Mouse (Mus musculus) thymus, adult 2 months (tissue): ENCODE measurements around the gene Preb. TPM values are rescaled to one million over a fixed set of nuclear protein-coding genes. Genes with fewer than 3 reads are reported as not detected.

Source experiments
- DNase-seq: peaks from one replicate; pipeline ENCODE4 v3.0.0; 2021
- H3K27ac ChIP-seq: fragments of 200-500 bp; 2 replicates; pipeline ENCODE4 v1.5.1; 2012; ENCODE audit warnings: low read length, control low read depth; ENCODE audit not compliant: control insufficient read depth, insufficient read depth
- H3K27me3 ChIP-seq: fragments of 200-500 bp; 2 replicates; pipeline ENCODE4 v1.6.1; 2012; ENCODE audit warnings: mild to moderate bottlenecking, low read length, moderate library complexity, mixed read lengths; ENCODE audit not compliant: control insufficient read depth, insufficient read depth
- H3K36me3 ChIP-seq: fragments of 200-500 bp; 2 replicates; pipeline ENCODE4 v1.6.1; 2012; ENCODE audit warnings: mild to moderate bottlenecking, low read length, moderate library complexity; ENCODE audit not compliant: control insufficient read depth, insufficient read depth
- H3K4me1 ChIP-seq: fragments of 200-500 bp; replicated peaks from 2 replicates; pipeline ENCODE4 v1.6.1; 2012; ENCODE audit warnings: low read length; ENCODE audit not compliant: control insufficient read depth, insufficient read depth
- H3K4me3 ChIP-seq: fragments of 200-500 bp; 2 replicates; pipeline ENCODE4 v1.5.1; 2012; ENCODE audit warnings: mild to moderate bottlenecking, low read length, control low read depth, moderate library complexity; ENCODE audit not compliant: control insufficient read depth, insufficient read depth
- CTCF ChIP-seq: fragments of 200-500 bp; IDR thresholded peaks from 2 replicates; pipeline ENCODE4 v1.5.1; 2012; ENCODE audit warnings: mild to moderate bottlenecking, control low read depth, low read length, moderate library complexity, borderline replicate concordance; ENCODE audit not compliant: control insufficient read depth, poor library complexity, insufficient read depth; ENCODE audit errors: extremely low read depth
- POLR2A ChIP-seq: fragments of 200-500 bp; IDR thresholded peaks from 2 replicates; pipeline ENCODE4 v1.6.1; 2012; ENCODE audit warnings: mild to moderate bottlenecking, low read length, control low read depth, moderate library complexity; ENCODE audit not compliant: control insufficient read depth, poor library complexity, insufficient read depth; ENCODE audit errors: extremely low read depth
- WGBS: fragments of 180-500 bp; shearing (Covaris S2); methylation state at CpG from one replicate; pipeline ENCODE4 v1.1.7; 2018; 5-methylcytosine and 5-hydroxymethylcytosine counted together
- polyA plus RNA-seq: library from polyadenylated mRNA; depleted of rRNA; stranded (reverse); fragments of >200 nt; gene quantifications from 2 replicates; pipeline ENCODE4 v1.2.3, GENCODE M21; 2012

Preb gene
- polyA plus RNA-seq, 1 experiment = 419 TPM

DNA sequence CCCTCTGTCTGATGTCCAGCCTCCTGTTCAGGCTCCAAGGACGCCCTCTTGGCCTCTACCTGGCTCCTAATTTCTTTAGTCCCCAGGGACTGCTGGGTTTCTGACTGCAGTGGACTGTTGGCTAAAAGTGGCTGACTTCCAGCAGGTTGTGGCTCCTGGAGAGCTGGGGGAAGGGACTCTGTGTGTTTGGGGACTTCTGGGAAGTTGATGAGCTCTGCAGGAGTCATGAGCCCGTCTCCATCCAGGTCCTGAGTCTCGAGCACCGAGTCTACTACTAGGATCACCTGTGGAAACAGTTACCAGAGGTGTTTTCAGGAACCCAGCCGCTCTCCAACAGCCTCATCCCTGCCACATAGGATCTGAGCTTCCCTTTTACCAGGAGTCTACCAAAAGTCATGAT, 26.5 kb downstream of the Preb start:
- Histone ChIP-seq H3K4me1 (no peaks in the 10 kb centered on the region), H3K27me3 (no peaks in the 10 kb centered on the region), H3K27ac (no peak overlapping the region), H3K4me3 (no peak overlapping the region), H3K36me3 (no peaks in the 10 kb centered on the region)
- WGBS = 86% methylated on average over 5 of the region's 5 CpGs
- TF ChIP-seq POLR2A = no peak
- TF ChIP-seq CTCF = no peak
- no peak for DNase-seq

DNA sequence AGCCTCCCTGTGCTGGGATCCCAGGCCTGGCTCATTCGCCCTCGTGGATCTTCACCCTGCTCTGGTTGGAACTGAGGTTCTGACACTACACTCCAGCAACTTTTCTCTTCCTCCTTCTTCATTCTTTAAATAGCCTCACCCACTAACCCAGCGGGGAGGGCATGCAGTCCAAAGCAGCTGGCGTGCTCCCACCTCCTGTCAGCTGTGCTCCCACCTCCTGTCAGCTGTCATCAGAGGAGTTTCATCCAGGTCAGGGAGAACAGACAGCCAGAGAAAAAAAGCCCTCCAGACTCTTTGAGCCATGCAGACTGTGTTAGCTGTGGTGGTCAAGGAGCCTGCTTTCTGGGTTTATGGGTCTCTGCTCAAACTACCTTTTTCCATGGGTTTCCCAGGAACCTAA, 28.8 kb downstream of the Preb start:
- no peaks in the 10 kb centered on the region for H3K4me1 ChIP-seq
- H3K27ac ChIP-seq = no peak overlapping the region
- TF ChIP-seq CTCF (no peak), POLR2A (no peak)
- 81% methylated on average over 4 of the region's 4 CpGs for WGBS
- no peak for DNase-seq
- H3K36me3 ChIP-seq = no peaks in the 10 kb centered on the region
- no peak overlapping the region for H3K4me3 ChIP-seq
- no peaks in the 10 kb centered on the region for H3K27me3 ChIP-seq

DNA sequence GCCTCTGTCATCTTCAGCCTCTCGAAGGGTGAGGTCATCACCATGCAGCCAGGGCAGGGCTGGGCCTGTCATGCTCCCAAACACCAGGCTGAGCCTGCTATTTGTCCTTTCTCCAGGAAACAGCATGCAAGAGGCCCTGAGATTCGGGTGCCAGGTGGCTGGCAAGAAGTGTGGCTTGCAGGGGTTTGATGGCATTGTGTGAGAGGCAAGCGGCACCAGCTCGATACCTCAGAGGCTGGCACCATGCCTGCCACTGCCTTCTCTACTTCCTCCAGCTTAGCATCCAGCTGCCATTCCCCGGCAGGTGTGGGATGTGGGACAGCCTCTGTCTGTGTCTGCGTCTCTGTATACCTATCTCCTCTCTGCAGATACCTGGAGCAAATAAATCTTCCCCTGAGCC, 29.3 kb downstream of the Preb start:
- TF ChIP-seq POLR2A (no peak), CTCF (no peak)
- Histone ChIP-seq H3K36me3 (no peaks in the 10 kb centered on the region), H3K27ac (no peak overlapping the region), H3K4me3 (no peak overlapping the region), H3K4me1 (no peaks in the 10 kb centered on the region), H3K27me3 (no peaks in the 10 kb centered on the region)
- 79% methylated on average over 6 of the region's 6 CpGs for WGBS
- no peak for DNase-seq

DNA sequence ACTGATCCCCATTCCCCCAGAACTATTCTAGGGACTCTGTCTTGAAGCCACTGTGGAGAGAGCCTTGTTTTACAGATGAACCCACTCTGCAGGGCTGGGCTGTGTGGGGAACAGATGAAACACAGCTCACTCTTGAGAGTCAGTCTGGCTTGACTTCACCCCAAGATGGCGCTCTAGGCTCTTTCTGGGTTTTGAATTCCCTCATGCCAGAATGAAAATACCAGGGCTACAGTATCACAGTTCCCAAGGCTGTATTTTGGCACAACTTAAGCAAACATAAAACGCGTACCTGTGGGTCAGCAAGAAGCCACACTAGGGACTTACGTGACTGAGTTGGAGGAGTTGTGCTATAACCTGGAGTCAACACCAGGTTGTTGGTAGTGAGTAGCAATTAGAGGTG, 30.0 kb downstream of the Preb start:
- H3K4me1 ChIP-seq = no peaks in the 10 kb centered on the region
- H3K4me3 ChIP-seq = no peak overlapping the region
- H3K27ac ChIP-seq = no peak overlapping the region
- H3K36me3 ChIP-seq = no peaks in the 10 kb centered on the region
- TF ChIP-seq POLR2A (no peak), CTCF (no peak)
- no peaks in the 10 kb centered on the region for H3K27me3 ChIP-seq
- peak; percentile 64 for DNase-seq
- WGBS = 75% methylated on average over 4 of the region's 4 CpGs

DNA sequence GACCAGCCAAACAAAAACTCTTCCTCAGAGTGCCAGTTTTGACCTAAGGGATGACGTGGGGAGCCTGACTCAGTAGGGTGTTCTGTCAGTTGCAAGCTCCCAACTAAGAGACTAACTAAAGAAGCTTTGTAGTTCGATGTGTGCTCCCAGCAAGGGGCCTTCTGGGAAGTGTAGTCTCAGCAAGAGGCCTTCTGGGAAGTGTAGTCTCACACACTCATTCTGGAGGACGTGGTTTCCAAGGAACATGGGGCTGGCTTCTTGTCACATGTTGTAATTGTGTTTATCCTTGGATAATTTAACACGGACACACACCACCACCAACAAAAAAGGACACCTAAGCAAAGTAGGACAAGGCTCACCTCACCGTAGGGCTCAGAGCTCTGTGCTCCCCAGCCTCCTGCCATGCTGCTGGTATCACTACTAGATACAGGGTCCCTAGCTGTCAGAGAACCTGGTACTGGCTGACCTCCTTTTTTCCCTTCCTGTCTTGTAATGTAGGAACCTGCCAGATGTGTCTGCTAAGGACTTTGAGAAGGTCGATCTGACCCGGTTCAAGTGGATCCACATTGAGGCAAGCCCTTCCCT, 32.1 kb downstream of the Preb start:
- Histone ChIP-seq H3K27me3 (no peaks in the 10 kb centered on the region), H3K27ac (no peak overlapping the region), H3K36me3 (no peaks in the 10 kb centered on the region), H3K4me3 (no peak overlapping the region), H3K4me1 (no peaks in the 10 kb centered on the region)
- no peak for DNase-seq
- 66% methylated on average over 7 of the region's 7 CpGs for WGBS
- TF ChIP-seq POLR2A (no peak), CTCF (no peak)

DNA sequence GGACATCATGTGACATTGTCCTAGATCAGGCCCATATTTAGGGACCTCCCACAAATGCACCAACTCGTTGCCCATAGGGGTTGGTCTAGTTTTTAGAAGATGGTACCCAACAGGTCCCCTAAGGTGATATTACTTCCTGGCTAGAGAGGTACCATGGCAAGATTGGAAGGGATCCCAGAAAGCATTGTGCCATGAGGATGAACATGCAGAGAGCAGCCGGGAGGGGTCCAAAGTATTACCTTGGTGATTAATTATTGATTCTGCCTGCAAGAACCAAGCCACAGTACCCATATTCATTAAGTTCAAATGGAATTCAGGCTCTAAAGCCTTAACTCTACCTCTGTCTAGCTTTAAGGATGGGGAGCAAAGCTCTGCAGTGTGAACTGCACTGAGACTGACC, 34.1 kb downstream of the Preb start:
- no peaks in the 10 kb centered on the region for H3K27me3 ChIP-seq
- H3K36me3 ChIP-seq = no peaks in the 10 kb centered on the region
- TF ChIP-seq CTCF = no peak
- TF ChIP-seq POLR2A = no peak
- no peak overlapping the region for H3K4me3 ChIP-seq
- WGBS = 84% methylated on average over 2 of the region's 2 CpGs
- no peak for DNase-seq
- H3K4me1 ChIP-seq = peaks cover 10% of the 10 kb centered on the region
- no peak overlapping the region for H3K27ac ChIP-seq

DNA sequence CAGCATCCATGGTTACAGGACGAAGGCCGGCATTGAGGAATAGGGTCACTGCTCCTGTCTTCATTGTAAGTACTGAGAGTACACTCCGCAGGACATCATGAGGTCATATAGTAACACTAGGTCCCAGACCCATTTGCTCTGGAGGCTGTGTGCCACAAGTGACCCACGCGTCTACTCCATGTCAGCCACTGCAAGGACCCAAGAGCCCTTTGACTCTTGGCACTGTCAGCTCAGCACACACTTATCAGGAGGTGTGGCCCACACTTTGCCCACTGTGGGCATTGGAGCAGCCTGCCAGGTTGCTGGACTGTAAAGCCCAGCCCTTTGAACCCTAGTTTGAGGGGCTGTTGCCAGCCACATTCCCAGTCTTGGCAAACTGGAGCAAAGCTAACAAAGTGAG, 34.9 kb downstream of the Preb start:
- Histone ChIP-seq H3K4me1 (peaks cover 10% of the 10 kb centered on the region), H3K27me3 (no peaks in the 10 kb centered on the region), H3K36me3 (no peaks in the 10 kb centered on the region), H3K27ac (no peak overlapping the region), H3K4me3 (no peak overlapping the region)
- 94% methylated on average over 5 of the region's 5 CpGs for WGBS
- no peak for DNase-seq
- no peak for TF ChIP-seq POLR2A
- no peak for TF ChIP-seq CTCF
